Mouse (Mus musculus): ENCODE measurements around the gene Psg16. TPM values are rescaled to one million over a fixed set of nuclear protein-coding genes. Genes with fewer than 3 reads are reported as not detected.

The Psg16 gene
- polyA plus RNA-seq, 1 experiment from 2014 or later = 0.03 TPM

DNA sequence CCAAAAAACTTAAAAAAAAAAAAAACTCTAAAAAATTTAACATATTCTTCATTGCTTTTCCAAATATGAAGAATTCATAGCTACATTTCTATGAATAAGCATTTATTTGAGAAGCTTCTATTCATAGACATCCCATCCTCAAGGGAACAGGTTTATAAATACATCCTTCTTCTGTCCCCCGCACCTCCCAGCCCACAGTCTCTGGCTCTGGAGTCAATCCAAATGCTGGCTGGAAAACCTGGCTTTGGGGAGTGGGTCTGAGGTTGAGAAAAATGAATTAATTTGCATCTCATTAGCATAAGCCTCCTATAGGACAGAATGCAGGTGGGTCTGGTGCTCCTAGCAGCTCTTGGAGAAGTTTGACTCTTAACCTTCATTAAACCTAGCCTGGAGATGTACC is 28.1 kb upstream of the Psg16 start:
- Histone ChIP-seq H3K9me3 (no peaks in the 10 kb centered on the region), H3K4me1 (peaks cover 5% of the 10 kb centered on the region; the same call in 1 of the 2 replicates), H3K36me3 (peaks cover 76% of the 10 kb centered on the region), H3K27ac (no peak overlapping the region), H3K4me3 (no peak overlapping the region), H3K27me3 (ENCODE audit: insufficient read depth, poor library complexity, severe bottlenecking) (no peaks in the 10 kb centered on the region)
- WGBS = 89% methylated on average over 1 of the region's 1 CpGs
- no peak for DNase-seq (ENCODE audit: low spot score)

DNA sequence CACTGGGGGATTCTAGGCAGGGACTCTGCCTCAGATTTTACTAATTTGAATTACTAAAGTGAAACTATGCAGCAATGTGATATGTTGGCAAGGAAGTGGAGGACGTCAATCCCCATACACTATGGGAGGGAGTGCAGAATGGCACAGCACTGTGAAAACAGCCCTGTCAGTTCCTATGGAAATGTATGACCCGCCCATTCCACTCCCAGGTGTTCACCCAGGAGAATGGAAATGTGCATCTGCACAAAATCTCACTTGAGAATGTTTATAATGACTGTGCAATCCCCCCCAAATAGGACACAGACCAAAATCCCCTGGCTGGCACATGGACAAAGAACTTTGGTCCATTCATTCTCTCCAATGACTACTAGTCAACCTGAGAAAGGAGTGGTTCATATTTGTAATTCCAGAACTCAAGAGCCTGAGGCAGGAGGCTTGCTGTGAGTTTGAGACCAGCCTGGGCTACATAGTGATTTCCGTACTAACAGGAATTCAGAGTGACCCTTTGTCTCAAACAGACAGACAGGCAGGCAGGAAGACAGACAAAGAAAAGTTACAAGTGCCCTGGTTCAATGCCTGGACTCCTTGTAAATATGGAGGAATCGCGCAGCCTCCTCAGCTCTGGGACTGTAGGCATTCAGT is 26.7 kb upstream of the Psg16 start:
- Histone ChIP-seq H3K4me1 (peaks cover 7% of the 10 kb centered on the region; the same call in 1 of the 2 replicates), H3K9me3 (no peaks in the 10 kb centered on the region), H3K27ac (no peak overlapping the region), H3K4me3 (no peak overlapping the region), H3K27me3 (ENCODE audit: insufficient read depth, poor library complexity, severe bottlenecking) (no peaks in the 10 kb centered on the region), H3K36me3 (peaks cover 72% of the 10 kb centered on the region)
- WGBS = 87% methylated on average over 5 of the region's 5 CpGs
- DNase-seq (ENCODE audit: low spot score) = peak; percentile 58

DNA sequence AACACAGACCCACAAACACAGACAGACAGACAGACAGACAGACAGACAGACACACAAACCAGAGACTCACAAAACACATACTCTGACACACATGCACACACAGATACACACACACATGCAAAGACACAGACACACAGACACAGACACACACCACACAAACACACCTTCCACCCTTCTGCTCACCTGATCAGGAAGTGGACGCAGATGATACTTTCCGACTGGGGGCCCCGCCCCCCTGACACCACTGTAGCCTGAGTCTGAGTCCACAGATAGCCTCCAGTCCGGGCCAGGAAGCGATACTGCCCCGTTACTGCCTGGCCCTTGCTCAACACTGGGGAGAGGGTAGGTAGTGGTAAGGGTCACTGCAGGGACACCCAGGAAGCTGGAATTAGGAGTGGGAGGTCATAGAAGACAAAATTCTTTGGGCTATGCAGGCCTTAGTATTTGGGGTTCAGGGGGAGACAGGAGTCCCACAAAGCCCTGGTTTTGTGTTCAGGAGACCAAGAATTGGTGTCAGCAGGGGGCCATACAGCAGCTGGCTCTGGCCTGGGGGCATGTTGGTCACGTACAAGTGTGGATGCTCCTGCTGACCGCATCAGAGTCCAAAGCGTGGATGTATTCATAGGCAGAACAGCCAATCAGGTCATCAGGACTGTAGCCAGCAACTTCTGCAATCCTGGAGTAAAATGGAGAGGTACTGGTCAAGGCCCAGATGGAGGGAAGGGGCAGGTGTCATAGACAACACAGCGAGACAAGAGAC is 25.2 kb upstream of the Psg16 start:
- Histone ChIP-seq H3K4me3 (no peak overlapping the region), H3K36me3 (peaks cover 68% of the 10 kb centered on the region), H3K27me3 (ENCODE audit: insufficient read depth, poor library complexity, severe bottlenecking) (no peaks in the 10 kb centered on the region), H3K27ac (no peak overlapping the region), H3K9me3 (no peaks in the 10 kb centered on the region), H3K4me1 (peaks cover 7% of the 10 kb centered on the region; the same call in 1 of the 2 replicates)
- DNase-seq (ENCODE audit: low spot score) = peak; percentile 67
- WGBS = 87% methylated on average over 10 of the region's 10 CpGs

DNA sequence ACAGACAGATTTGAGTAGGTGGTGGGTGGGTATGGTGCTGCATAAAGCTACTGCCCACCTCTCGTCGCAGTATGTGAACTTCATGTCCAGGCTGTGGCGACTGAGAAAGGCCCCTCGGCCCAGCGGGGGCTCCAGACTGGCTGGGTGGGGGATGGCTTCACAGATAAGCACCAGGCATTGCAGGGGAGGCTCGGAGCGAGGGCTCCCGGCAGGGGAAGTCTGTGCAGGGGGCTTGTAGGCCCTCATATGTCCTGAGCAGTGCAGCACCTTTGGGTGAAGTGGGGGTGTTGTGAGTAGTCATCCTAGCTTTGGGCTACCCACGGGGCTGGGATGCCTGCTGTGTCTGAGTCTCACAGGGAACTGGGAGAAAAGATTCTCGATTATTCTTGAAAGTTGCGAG is 23.3 kb upstream of the Psg16 start:
- peak; percentile 77 for DNase-seq (ENCODE audit: low spot score)
- H3K4me3 ChIP-seq = no peak overlapping the region
- no peak overlapping the region for H3K27ac ChIP-seq
- peaks cover 64% of the 10 kb centered on the region for H3K36me3 ChIP-seq
- WGBS = 41% methylated on average over 11 of the region's 11 CpGs
- peaks cover 12% of the 10 kb centered on the region; the same call in 1 of the 2 replicates for H3K4me1 ChIP-seq
- no peaks in the 10 kb centered on the region for H3K27me3 ChIP-seq (ENCODE audit: insufficient read depth, poor library complexity, severe bottlenecking)
- H3K9me3 ChIP-seq = no peaks in the 10 kb centered on the region

DNA sequence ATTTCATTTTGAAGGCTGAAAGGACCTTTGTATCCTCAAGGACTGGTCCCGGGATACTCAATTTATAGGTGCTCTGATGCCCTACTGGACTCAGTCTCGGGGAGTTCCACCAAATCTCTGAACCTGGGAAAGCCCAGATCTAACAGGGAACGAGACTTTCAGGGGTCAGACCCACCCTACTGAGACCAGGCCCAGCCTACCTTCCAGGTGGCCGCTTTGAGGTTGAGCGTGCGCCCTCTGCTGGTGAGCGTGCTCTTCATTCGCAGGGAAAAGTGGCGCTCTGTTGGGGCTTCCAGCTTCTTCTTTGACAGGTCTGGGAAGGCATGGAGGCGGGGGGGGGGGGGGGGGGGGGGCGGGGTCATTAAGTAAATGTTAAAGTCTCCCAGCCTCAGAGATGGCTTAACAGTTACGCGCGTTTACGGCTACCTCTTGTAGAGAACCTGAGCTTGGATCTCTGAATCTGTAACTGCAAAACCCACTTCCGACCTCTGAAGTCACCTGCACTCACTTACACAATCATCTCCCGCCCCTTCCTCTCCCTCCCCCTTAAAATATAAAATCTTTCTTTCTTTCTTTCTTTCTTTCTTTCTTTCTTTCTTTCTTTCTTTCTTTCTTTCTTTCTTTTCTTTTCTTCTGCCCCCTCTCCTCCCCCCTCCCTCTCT is 22.8 kb upstream of the Psg16 start:
- peak; percentile 81 for DNase-seq (ENCODE audit: low spot score)
- WGBS = 9% methylated on average over 16 of the region's 17 CpGs
- no peaks in the 10 kb centered on the region for H3K9me3 ChIP-seq
- H3K36me3 ChIP-seq = peaks cover 64% of the 10 kb centered on the region
- no peak overlapping the region for H3K4me3 ChIP-seq
- H3K4me1 ChIP-seq = peaks cover 17% of the 10 kb centered on the region
- no peaks in the 10 kb centered on the region for H3K27me3 ChIP-seq (ENCODE audit: insufficient read depth, poor library complexity, severe bottlenecking)
- no peak overlapping the region for H3K27ac ChIP-seq

DNA sequence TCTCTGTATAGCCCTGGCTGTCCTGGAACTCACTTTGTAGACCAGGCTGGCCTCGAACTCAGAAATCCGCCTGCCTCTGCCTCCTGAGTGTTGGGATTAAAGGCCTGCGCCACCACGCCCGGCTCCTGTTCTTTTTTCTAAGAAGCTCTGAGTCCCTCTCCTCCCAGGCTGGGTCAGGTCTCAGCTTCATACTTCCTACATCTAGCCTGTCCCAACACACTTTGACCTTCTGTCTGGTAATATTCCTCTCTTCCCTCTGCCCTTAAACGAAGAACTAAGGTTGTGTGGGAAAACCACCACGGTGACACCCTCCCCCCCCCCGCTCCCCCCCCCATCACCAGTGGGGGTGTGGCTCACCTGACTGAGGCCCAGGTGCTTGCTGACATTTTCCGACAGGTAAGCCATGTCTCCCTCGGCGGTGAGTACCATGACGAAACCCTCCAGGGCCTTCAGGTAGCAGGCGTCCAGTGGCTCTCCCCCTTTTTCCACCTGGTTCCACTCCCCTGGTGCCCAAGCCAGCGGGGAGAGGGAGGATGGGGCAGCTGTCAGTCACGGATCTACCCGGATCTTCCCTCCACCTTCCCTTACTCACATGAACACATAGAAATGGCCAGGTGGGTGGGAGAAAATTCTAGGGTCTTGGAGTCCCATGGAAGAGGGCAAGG is 19.4 kb upstream of the Psg16 start:
- peak; percentile 59 for DNase-seq (ENCODE audit: low spot score)
- H3K36me3 ChIP-seq = peaks cover 40% of the 10 kb centered on the region
- peaks cover 48% of the 10 kb centered on the region for H3K4me1 ChIP-seq

DNA sequence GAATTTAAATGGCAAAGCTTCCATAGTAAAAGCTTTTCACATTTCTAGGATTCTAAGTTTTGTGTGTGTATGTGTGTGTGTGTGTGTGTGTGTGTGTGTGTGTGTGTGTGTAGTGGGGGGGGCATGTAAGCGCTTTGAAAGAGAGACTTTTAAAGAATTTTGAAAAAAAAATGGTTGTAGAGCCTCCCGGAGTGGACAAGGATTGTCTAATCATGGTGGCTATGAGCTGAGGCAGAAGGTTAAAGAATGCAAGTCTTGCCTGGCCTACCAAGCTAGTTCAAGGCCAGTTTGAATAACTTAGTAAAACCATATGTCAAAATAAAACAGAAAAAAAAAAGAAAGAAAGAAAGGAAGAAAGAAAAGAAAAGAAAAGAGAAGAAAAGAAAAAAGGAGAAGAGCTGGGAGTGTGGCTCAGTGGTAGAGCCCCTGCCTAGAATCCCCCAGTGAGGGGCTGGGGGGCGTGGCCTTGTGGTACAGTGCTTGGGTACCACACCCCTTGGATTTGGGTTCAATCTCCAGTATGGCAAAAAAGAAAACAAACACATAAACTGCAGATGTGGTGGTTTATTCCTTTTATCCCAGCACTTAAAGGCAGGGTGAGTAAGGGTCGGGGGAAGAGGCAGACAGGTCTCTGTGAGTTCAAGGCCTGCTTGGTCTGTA is 18.4 kb upstream of the Psg16 start:
- peaks cover 31% of the 10 kb centered on the region for H3K36me3 ChIP-seq
- H3K27me3 ChIP-seq (ENCODE audit: insufficient read depth, poor library complexity, severe bottlenecking) = no peaks in the 10 kb centered on the region
- 88% methylated on average over 4 of the region's 4 CpGs for whole genome bisulfite sequencing
- peaks cover 56% of the 10 kb centered on the region for H3K4me1 ChIP-seq
- peak overlapping the region; percentile 95 for H3K27ac ChIP-seq
- DNase-seq (ENCODE audit: low spot score) = no peak
- peak overlapping the region; percentile 75 for H3K4me3 ChIP-seq
- no peaks in the 10 kb centered on the region for H3K9me3 ChIP-seq

More for the DNA sequence above, 19.4 kb upstream of the Psg16 start:
- Histone ChIP-seq H3K9me3 (no peaks in the 10 kb centered on the region), H3K27me3 (ENCODE audit: insufficient read depth, poor library complexity, severe bottlenecking) (no peaks in the 10 kb centered on the region), H3K27ac (no peak overlapping the region), H3K4me3 (no peak overlapping the region)
- WGBS = 83% methylated on average over 16 of the region's 16 CpGs

DNA sequence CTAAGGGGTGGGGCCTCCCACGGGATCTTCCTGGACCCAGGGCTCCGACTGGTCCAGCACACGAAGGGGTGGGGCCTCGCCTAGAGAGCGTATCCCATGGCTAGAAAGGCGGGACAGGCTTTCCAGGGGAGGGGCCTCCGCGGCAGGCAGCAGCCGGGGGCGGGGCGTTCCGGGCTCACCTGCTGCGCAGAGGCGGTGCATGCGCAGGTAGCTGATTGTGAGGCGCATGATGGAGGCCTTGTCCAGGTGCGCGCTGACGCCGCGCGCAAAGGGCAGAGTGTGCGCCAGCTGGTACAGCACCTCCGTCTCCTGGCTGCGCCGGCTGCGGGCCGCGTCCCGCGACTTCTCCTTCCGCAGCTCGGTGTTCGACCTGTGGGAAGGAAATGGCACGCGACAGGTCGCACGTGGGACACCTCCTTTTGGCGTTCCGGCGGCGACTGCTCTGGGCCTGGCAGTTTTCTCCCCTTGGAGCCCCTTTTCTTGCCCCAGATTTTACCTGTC is 17.7 kb upstream of the Psg16 start:
- under 1% methylated on average over 42 of the region's 42 CpGs for WGBS
- Histone ChIP-seq H3K9me3 (no peaks in the 10 kb centered on the region), H3K4me1 (peaks cover 57% of the 10 kb centered on the region)

DNA sequence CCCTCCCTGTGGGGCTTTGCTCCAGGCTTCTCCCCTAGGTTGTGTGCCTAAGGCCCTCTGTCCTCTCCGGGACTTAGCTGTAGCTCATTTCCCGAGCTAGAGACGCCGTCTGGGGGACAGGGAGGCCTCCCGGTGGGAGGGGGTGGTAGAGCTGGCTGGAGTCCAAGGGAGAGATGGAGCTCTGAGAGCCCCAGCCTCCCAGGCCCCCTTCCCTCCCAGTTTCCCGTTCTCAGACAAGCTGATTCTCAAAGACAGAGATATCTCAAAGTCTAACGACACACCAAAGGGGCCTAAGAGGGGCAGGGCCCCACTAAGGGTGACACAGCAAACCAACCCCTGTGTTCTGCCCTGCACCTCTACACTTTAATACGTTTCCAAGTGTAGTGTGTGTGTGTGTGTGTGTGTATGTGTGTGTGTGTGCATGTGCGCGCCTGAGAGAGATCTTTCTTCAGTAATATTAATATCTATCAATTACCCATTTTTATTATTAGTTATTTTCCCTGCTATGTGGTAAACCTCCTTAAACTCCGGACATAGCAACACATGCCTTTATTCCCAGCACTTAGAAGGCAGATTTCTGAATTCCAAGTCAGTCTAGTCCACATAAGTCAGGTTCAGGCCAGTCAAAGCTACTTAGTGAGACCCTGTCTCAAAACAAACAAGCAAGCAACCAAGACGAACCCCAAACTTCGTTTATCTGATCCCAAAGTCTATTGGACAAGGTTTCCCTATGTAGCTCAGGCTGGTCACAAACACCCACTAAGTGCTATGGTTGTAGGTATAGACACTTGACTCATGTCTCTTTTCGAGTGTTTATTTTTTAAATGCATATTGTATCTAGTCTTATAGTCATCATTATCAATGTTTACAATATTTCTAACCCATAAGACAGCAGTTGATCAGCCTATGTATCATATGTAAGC is 17.0 kb upstream of the Psg16 start:
- peaks cover 60% of the 10 kb centered on the region for H3K4me1 ChIP-seq
- H3K36me3 ChIP-seq = peaks cover 22% of the 10 kb centered on the region
- H3K9me3 ChIP-seq = no peaks in the 10 kb centered on the region
- peak overlapping the region; percentile 95 for H3K27ac ChIP-seq
- DNase-seq (ENCODE audit: low spot score) = peak; percentile 94
- peak overlapping the region; percentile 75 for H3K4me3 ChIP-seq
- 24% methylated on average over 14 of the region's 14 CpGs for WGBS
- no peaks in the 10 kb centered on the region for H3K27me3 ChIP-seq (ENCODE audit: insufficient read depth, poor library complexity, severe bottlenecking)

More for the DNA sequence above, 17.7 kb upstream of the Psg16 start:
- H3K27me3 ChIP-seq (ENCODE audit: insufficient read depth, poor library complexity, severe bottlenecking) = no peaks in the 10 kb centered on the region
- peak overlapping the region; percentile 75 for H3K4me3 ChIP-seq
- peak overlapping the region; percentile 95 for H3K27ac ChIP-seq
- peaks cover 26% of the 10 kb centered on the region for H3K36me3 ChIP-seq
- DNase-seq (ENCODE audit: low spot score) = peak; percentile 94

DNA sequence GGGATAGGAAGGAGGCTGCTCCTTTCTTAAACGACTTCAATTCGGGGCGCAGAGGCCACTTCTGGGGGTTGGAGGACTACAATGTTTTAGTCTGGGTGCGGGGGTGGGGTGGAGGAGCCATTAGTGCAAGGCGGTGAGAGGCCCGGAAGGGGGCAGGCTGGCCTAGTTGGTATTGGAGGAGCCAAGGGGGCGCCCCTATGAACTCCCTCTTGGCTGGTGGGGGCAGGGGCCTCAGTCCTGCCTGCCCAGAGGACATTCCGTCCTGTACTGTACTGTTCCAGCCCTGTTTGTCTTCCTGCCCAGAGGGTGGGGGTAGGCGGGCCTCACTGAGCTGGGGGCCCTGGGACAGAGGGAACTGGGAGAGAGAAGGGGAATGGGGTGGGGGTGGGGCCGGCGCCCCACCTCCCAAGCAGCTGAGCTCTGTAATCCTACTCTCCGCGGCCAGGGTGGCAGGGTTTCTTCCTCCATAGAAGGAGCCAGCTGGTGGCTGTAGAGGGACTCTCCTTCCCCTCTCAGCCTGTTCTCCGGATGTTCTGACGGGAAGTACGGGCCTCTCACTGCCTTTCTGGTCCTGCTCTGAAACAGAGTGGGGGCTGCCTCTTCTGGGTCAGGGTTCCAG is 15.7 kb upstream of the Psg16 start:
- 4% methylated on average over 16 of the region's 16 CpGs for WGBS
- peaks cover 66% of the 10 kb centered on the region for H3K4me1 ChIP-seq

More for the DNA sequence above, 15.7 kb upstream of the Psg16 start:
- peak overlapping the region; percentile 95 for H3K27ac ChIP-seq
- H3K4me3 ChIP-seq = peak overlapping the region; percentile 38
- peak; percentile 95 for DNase-seq (ENCODE audit: low spot score)
- H3K9me3 ChIP-seq = no peaks in the 10 kb centered on the region
- H3K27me3 ChIP-seq (ENCODE audit: insufficient read depth, poor library complexity, severe bottlenecking) = no peaks in the 10 kb centered on the region
- peaks cover 17% of the 10 kb centered on the region for H3K36me3 ChIP-seq
